Mouse (Mus musculus): ENCODE results near the gene Rp9.
A peak's percentile ranks its signal among the peaks of the same experiment; 100 is the strongest.

The Rp9 gene

DNA sequence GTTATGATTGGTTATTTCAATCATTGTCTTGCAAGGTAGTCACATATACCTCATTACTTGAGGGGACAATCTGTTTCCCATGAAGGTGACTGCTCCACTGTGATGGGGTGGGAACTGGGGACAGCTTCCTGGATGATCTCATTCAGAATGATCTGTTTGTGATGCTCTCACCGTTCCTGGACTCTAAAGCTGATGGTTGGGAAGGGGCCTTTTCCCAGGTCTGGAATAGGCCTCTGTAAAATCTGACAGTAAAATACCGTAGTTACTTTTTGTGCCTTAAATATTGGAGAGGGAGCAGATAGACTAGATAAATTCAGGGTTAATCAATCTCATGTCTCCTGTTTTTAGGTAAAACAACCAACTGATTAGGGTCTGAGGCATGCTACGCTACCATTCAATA is at the start of gene Rp9:
Rp9 (minus strand) TSS at position 101 of the 400 bp plus-strand sequence.
- DNase-seq (ENCODE audit: low spot score): no peak

DNA sequence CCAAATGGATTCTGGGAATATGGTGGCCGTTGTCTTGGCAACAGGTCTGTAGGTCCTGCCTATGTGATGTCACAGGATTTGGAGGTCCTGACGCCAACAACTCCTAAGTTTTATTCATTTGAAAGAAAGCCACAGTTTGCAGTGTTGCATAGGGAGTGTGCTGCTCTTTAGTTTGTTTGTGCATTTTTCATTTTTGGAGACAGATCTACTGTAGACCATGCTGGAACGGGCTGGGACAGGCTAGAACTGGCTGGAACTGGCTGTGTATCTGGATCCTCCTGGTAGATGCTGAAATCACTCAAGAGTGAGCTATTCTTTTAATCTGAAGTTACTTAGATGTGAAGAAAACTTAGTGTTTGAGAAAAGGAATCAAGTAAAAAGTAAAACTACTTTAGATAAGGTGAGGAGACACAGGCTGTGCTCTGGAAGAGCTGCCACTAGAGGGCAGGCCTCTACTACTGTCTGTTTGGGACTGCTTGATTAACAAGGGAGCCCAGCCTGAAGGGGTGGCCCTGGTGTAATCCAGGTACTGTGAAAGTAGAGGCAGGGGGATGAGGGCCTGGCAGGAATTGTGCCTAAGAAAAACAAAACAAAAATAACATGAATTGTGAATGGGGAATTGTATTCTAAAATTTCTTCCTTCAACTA is 49.0 kb upstream of the Rp9 start:
- DNase-seq (ENCODE audit: low spot score): peak; percentile 25

GRCm38 (mm10) chr9:22515076-22515475 is 45.5 kb upstream of the Rp9 start:
- DNase-seq (ENCODE audit: low spot score): no peak

GRCm38 (mm10) chr9:22505574-22505973 is 36.0 kb upstream of the Rp9 start:
- no peak for DNase-seq (ENCODE audit: low spot score)

DNA sequence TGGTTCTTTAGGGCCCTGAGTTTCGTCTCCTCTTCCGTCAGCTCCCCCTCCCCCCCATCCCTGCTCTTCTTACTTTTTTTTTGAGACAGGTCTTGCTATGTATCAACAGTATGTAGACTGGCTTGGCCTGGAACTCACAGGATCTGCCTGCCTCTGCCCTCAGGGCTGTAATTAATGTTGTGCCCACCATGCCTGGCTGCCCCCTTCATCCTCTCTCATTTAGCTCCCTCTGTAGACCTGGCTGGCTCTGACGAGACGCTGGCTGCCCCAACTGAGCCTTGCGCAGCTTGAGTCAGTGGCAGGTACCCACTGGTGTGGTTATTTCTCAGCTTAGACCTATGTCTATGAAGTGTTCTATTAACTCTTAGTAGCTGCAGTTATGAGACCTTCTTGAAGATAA is 34.0 kb upstream of the Rp9 start:
- no peak for DNase-seq (ENCODE audit: low spot score)

- no peak for DNase-seq (ENCODE audit: low spot score)
Observed at GRCm38 (mm10) chr9:22502972-22503371, 33.4 kb upstream of the Rp9 start.

DNA sequence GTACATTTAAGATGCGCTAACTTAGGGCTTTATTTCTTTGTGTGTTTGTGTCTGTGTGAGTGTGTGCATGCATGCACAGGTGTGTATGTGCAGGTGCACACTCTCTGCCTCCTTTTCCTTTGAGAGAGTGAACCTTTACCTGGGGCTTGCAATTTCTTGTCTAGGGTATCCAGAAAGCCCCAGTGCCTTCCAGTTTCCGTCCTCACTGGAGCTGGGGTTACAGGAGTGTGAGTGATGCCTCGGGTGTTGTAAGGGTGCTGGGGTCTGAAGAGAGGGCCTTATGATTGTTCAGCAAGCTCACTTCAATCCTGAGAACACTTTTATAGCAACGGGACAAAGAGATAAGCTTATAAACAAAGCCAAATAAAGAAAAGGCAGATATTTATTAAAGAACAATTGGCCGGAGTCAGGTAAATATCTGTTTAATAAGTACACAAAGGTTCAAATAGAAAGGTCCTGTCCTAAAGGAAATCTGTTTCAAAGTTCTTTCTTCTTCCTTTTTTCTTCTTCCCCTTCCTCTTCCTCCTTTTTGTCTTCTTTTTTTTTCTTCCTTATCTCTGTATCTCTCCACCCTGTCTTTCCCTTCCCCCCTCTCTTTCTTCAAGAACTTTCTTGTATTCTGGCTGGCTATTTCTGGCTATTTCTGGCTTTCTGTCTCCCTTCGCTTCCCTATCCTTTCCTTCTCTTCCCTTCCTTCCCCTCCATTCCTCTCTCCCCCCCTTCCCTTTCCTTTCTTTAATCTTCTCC is 27.7 kb upstream of the Rp9 start:
- DNase-seq (ENCODE audit: low spot score): no peak

- no peak for DNase-seq (ENCODE audit: low spot score)
Observed at GRCm38 (mm10) chr9:22495133-22495532, 25.6 kb upstream of the Rp9 start.

- no peak for DNase-seq (ENCODE audit: low spot score)
Observed at GRCm38 (mm10) chr9:22494203-22494807, 24.8 kb upstream of the Rp9 start.

DNA sequence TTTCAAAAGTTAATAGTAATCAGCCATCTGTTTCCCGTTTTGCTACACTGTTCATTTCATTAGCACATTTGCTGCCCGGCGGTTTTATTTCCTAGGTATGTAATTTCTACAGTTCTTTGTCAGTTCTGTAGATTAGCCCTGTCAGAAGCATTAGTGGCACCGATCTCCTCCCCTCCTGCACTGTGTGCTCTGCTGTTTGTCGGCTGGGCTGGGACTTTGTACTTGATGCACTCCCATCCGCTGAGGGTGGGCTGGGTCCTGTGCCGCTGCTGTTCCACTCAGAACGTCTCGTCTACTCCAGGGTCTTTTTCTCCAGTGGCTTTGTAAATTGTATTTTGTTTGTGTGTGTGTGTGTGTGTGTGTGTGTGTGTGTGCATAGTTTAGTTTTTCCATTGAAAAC is 19.4 kb upstream of the Rp9 start:
- no peak for DNase-seq (ENCODE audit: low spot score)

- no peak for DNase-seq (ENCODE audit: low spot score)
Observed at GRCm38 (mm10) chr9:22486211-22486610, 16.7 kb upstream of the Rp9 start.

GRCm38 (mm10) chr9:22484562-22485308 is 15.2 kb upstream of the Rp9 start:
- peak; percentile 57 for DNase-seq (ENCODE audit: low spot score)

- DNase-seq (ENCODE audit: low spot score): no peak
Observed at GRCm38 (mm10) chr9:22483866-22484561, 14.5 kb upstream of the Rp9 start.

DNA sequence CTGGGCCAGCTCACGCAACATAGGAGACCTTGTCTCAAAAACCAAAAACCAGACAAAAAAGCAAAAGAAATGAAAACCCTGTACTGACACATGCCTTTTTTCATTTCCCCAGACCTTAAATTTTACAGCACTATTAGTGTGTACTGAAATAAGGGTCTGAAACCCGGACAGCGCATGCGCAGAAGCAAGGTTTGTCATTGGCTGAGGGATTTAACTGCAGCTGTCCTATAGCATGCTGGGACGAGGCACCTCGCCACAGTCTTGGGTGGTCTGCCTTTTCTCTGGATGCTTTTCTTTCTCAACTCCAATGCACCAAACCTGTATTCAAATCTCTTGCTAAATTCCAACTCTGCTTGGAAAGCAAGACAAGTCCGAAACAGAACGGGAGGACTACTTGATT is 9.4 kb upstream of the Rp9 start:
- DNase-seq (ENCODE audit: low spot score): no peak

DNA sequence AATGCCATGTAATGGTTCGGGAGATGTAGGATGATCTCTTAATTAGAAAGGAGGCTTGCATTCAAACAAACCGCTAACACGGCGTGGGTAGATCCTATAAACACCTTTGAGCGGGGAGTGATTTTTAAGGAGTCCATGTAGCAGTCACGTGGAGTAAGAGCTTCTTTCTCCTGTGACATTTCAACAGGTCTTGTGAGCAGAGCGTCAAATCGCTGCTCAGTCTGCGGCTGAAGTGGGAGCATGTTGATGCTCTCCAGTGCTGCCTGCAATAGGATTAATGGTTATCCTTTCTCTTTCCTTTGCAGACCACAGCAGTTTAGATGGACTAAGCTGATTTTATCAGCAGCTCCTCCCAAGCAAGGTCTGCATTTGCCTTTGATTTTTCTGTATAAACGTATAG is 6.7 kb upstream of the Rp9 start:
- DNase-seq (ENCODE audit: low spot score): no peak

- DNase-seq (ENCODE audit: low spot score): peak; percentile 96
Observed at GRCm38 (mm10) chr9:22475424-22475868, 5.9 kb upstream of the Rp9 start, which contains the start of gene Bbs9. Gene Bbs9 (plus strand): TSS chr9:22475715.

DNA sequence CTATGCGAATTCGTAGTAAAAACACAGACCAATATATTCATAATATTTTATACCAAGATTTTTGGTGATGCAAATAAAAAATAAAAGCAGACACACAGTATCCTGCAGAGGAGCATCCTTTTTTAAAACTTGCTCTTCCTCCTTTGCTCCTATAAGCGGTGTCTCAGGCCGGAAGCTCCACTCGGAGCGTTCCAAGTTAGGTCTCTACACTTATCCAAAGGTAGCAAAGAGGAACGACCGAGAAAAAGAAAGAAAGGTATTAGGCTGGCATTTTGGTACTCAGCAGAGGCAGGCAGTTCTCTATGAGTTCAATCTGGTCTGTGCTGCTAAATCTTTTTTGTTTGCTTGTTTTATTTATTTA is 664 bp downstream of the Rp9 start:
- DNase-seq (ENCODE audit: low spot score): no peak

DNA sequence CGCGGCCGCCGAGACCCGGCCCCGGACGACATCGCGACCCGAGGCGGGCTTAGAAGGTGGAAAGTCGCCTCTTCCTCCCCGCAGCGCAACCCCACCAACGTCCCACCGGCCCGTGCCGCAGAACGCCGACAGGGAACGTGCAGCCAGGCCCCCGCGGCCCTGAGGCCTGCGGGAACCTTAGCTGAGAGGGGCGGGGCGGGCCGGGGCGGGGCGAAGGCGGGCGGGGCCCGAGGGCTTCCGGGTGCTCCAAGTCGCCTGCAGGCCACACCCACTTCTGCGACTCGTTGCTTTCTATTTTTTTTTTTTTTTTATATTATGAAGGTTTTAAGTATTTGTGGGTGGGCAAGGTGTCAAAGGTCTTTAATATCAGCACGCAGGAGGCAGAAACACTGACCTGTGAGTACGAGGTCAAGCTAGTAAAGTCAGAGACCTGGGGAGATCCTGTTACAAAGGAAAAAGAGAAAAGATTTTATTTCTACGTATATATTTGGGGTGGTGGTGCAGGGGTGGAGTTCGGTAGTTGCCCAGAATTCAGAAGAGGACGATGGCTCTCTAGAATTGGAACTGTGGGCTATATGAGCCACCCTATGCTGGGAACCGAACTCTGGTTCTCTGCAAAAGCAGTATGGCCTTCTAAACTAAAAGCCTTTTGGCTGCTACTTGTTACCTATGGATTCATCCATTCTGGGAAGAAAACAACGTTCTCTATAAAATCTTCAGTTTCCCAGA is 1.2 kb downstream of the Rp9 start:
- peak; percentile 78 for DNase-seq (ENCODE audit: low spot score)

DNA sequence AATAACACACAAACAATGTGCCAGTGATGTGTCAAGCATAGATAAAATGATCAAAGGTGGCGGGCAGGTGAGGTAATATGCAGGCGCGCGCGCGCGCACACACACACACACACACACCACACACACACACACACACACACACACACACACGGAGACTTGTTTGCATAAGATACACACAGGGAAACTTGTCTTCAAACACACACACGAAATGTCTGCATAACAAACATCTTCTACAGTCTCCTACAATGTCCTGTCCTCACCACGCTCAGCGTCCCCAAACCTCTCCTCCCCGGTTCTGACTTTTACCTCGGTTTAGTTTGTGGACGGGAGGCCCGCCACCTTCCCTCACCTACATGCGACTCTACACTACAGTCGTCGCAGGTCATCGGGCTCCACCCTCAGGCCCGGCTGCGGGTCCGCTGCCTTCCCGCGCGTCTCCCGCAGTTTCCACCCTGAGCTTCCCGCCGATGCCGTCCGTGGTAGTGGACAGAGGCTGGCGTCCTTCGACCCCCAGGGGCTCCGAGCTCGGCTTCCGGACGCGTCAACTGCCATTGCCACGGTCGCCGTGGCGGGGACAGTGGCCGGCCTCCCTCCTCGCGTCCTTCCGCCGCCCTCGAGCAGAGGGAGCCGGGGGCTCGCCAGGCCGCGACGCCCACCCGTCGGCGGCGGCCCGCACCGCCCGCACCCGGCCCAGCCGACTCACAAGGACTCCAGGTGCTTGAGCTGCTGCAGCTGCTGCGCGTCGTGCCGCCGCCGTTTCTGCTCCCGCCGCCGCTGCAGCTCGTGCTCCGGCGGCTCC is 2.0 kb downstream of the Rp9 start:
- DNase-seq (ENCODE audit: low spot score): peak; percentile 65

DNA sequence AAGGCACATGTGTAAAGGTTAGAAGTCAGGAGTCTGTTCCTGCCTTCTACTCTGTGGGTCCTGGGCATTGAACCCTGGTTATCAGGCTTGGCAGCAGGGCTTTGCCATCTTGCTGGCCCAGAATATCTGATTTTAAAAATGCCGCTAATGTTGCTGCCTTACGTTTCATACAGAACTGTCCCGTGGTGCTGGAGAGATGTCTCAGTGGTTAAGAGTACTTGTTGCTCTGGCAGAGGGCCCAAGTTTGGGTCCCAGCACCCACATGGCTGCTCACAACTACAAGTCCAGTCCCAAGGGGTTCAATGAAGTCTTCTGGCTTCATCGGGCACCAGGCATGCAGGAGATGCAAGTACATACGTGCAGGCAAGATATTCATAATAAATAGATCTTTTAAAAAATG is 3.3 kb downstream of the Rp9 start:
- no peak for DNase-seq (ENCODE audit: low spot score)
